Mouse (Mus musculus): ENCODE measurements around the gene Ttll1. TPM values are rescaled to one million over a fixed set of nuclear protein-coding genes. Genes with fewer than 3 reads are reported as not detected.
A peak's percentile ranks its signal among the peaks of the same experiment; 100 is the strongest.

Gene Ttll1
- total and polyA plus RNA-seq, 3 experiments: 2.5 to 9.9 (median 4.9) TPM

DNA sequence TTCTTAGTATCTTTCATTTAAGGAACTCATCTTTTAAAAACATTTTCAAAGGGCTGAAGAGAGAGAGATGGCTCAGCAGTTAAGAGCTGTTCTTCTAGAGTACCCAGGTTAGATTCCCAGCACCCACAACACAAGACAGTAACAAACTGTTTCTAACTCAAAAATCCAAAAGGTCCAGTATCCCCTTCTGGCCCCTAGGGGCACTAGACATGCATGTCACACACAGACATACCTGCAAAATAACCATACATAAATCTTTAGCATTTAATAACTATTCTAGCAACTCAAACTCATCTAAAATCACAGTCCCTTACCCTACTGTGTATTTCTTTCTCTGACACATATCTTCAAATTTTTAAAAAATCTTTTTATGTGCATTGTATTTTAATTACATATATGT lies 43.1 kb upstream of the Ttll1 start:
- Histone ChIP-seq H3K27me3 (replicated peaks) (no peaks in the 10 kb centered on the region), H3K79me2 (replicated peaks; ENCODE audit: control insufficient read depth, extremely low read depth, insufficient read depth, poor library complexity, severe bottlenecking) (no peaks in the 10 kb centered on the region), H3K4me2 (ENCODE audit: insufficient read depth, low read depth, poor library complexity, severe bottlenecking) (no peak overlapping the region), H3K27ac (ENCODE audit: insufficient read depth, low read depth) (no peak overlapping the region), H3K36me3 (replicated peaks in 1 of 2; ENCODE audit: control insufficient read depth in 1 of 2, insufficient read depth in 1 of 2, low read length in 1 of 2) (peaks cover 26 to 47% of the 10 kb centered on the region in 2 experiments), H3K9ac (ENCODE audit: insufficient read depth, low read depth) (no peak overlapping the region), H3K4me3 (replicated peaks in 1 of 3; ENCODE audit: low read depth in 2 of 3, low read length in 2 of 3, poor library complexity in 1 of 3) (no peak overlapping the region), H3K4me1 (ENCODE audit: control insufficient read depth in 1 of 2, insufficient read depth in 2 of 2) (peaks cover 0 to 16% of the 10 kb centered on the region in 2 experiments; a peak in 3 of 4 replicates), H3K9me3 (replicated peaks; ENCODE audit: low read length) (no peaks in the 10 kb centered on the region)
- in situ Hi-C loops (cut with MboI; ENCODE audit: low pct_ligation_motif_present, low pct_unique_long_range_greater_than_20kb, low sequenced_read_pairs) (no loop called here), dilution Hi-C loops (cut with MboI; ENCODE audit: extremely low pct_ligation_motif_present, extremely low pct_unique_long_range_greater_than_20kb, low sequenced_read_pairs) (no loop called here)
- TF ChIP-seq NRF1 (IDR thresholded peaks at IDR 0.05; ENCODE audit: low read depth, low read length) (no peak), TBP (conservative IDR thresholded peaks at IDR 0.05; ENCODE audit: low read depth, low read length) (no peak), RAD21 (IDR thresholded peaks at IDR 0.05; ENCODE audit: low read depth, low read length) (peak; percentile 28), NELFE (IDR thresholded peaks at IDR 0.05; ENCODE audit: low read depth, low read length) (no peak), ZC3H11A (IDR thresholded peaks at IDR 0.05; ENCODE audit: low read depth, low read length) (no peak), MAX (IDR thresholded peaks at IDR 0.05; ENCODE audit: low read length) (no peak), MAZ (IDR thresholded peaks at IDR 0.05; ENCODE audit: low read depth, low read length) (no peak), JUND (conservative IDR thresholded peaks at IDR 0.05; ENCODE audit: low read depth, low read length) (no peak), ZMIZ1 (IDR thresholded peaks at IDR 0.05; ENCODE audit: low read depth, low read length) (no peak), ZNF384 (IDR thresholded peaks at IDR 0.05; ENCODE audit: low read depth, low read length) (no peak), JUN (IDR thresholded peaks at IDR 0.05; ENCODE audit: insufficient read depth, low read depth, low read length) (no peak), CTCF (conservative IDR thresholded peaks at IDR 0.05 in 1 of 2, IDR thresholded peaks at IDR 0.05 in 1 of 2; ENCODE audit: low read depth in 2 of 2, low read length in 2 of 2) (peak in 1 of 2 experiments; percentile 63; a peak in 3 of 4 replicates), ETS1 (conservative IDR thresholded peaks at IDR 0.05; ENCODE audit: low read depth, low read length) (no peak), POLR2A (IDR thresholded peaks at IDR 0.05; ENCODE audit: low read depth, low read length) (no peak), BHLHE40 (IDR thresholded peaks at IDR 0.05; ENCODE audit: low read depth, low read length) (no peak), SMC3 (IDR thresholded peaks at IDR 0.05; ENCODE audit: low read depth, low read length) (peak; percentile 21; the same call in 1 of the 2 replicates)
- DNase-seq (ENCODE audit: extremely low read depth): no peak

DNA sequence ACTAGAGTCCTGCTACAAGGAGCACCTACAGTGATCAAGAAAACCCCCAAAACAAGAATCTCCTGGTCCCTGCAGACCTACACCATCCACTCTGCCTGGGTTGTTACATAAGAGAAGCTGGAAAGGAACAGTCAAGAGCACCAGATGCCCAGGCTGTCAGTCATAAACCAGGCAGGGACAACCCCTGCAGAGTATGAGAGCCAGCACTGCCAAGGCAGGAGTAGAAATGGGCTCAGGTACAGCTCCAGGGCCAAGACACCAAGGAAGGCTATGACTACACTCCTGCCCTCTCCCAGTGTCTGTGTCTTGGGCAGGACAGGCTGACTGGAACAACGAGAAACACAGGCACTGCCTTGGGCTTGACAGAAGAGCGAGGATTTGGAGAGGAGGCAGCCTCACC lies 39.4 kb upstream of the Ttll1 start:
- Histone ChIP-seq H3K4me1 (ENCODE audit: control insufficient read depth in 1 of 2, insufficient read depth in 2 of 2) (peaks cover 0 to 14% of the 10 kb centered on the region in 2 experiments; a peak in 2 of 4 replicates), H3K27ac (ENCODE audit: insufficient read depth, low read depth) (no peak overlapping the region), H3K9me3 (replicated peaks; ENCODE audit: low read length) (no peaks in the 10 kb centered on the region), H3K9ac (ENCODE audit: insufficient read depth, low read depth) (no peak overlapping the region), H3K4me3 (replicated peaks in 1 of 3; ENCODE audit: low read depth in 2 of 3, low read length in 2 of 3, poor library complexity in 1 of 3) (no peak overlapping the region), H3K36me3 (replicated peaks in 1 of 2; ENCODE audit: control insufficient read depth in 1 of 2, insufficient read depth in 1 of 2, low read length in 1 of 2) (peaks cover 58 to 84% of the 10 kb centered on the region in 2 experiments), H3K79me2 (replicated peaks; ENCODE audit: control insufficient read depth, extremely low read depth, insufficient read depth, poor library complexity, severe bottlenecking) (no peaks in the 10 kb centered on the region), H3K4me2 (ENCODE audit: insufficient read depth, low read depth, poor library complexity, severe bottlenecking) (no peak overlapping the region), H3K27me3 (replicated peaks) (no peaks in the 10 kb centered on the region)
- TF ChIP-seq ZC3H11A (IDR thresholded peaks at IDR 0.05; ENCODE audit: low read depth, low read length): no peak
- no peak for TF ChIP-seq TBP (conservative IDR thresholded peaks at IDR 0.05; ENCODE audit: low read depth, low read length)
- no peak for TF ChIP-seq CTCF (conservative IDR thresholded peaks at IDR 0.05 in 1 of 2, IDR thresholded peaks at IDR 0.05 in 1 of 2; ENCODE audit: low read depth in 2 of 2, low read length in 2 of 2)
- no peak for TF ChIP-seq IRF4 (IDR thresholded peaks at IDR 0.05; ENCODE audit: low read depth, low read length)
- TF ChIP-seq POLR2AphosphoS2 (IDR thresholded peaks at IDR 0.05; ENCODE audit: low read depth, low read length): no peak
- no peak for TF ChIP-seq E2F4 (IDR thresholded peaks at IDR 0.05; ENCODE audit: insufficient replicate concordance, low read depth, low read length)
- TF ChIP-seq GABPA (IDR thresholded peaks at IDR 0.05; ENCODE audit: insufficient replicate concordance, low read depth, low read length): no peak
- no peak for TF ChIP-seq MAFK (IDR thresholded peaks at IDR 0.05; ENCODE audit: insufficient replicate concordance, low read length)
- TF ChIP-seq JUND (conservative IDR thresholded peaks at IDR 0.05; ENCODE audit: low read depth, low read length): no peak
- no peak for TF ChIP-seq ZKSCAN1 (IDR thresholded peaks at IDR 0.05; ENCODE audit: borderline replicate concordance, low read depth, low read length)
- no peak for TF ChIP-seq JUN (IDR thresholded peaks at IDR 0.05; ENCODE audit: insufficient read depth, low read depth, low read length)
- dilution Hi-C loops (cut with MboI; ENCODE audit: extremely low pct_ligation_motif_present, extremely low pct_unique_long_range_greater_than_20kb, low sequenced_read_pairs) (no loop called here), in situ Hi-C loops (cut with MboI; ENCODE audit: low pct_ligation_motif_present, low pct_unique_long_range_greater_than_20kb, low sequenced_read_pairs) (no loop called here)
- no peak for DNase-seq (ENCODE audit: extremely low read depth)
